Comparison of ENCODE assay signal across 27 mouse cellular contexts in the genomic region with DNA sequence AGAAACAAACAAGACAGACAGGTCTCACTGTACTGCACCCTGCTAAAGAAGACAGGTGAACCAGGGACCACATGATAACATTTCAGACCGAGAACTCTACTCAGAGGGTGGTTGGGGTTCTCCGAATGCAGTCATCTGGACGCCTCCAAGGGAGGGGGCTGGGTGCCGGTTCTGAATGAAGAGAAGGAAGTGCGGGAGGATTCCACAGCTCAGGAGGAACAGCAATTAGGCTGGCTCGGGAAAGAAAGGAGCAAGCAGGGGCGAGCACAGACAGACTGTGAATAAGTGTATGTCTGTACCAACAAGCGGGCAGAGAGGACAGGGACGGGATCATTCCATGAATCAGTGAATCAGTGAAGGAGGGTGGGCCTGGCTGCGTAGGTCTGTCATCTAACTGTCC.
DNase-seq lines count a peak whose midpoint lies in the region; ATAC-seq and TF ChIP-seq lines count a peak whose summit lies in the region.
"Had no signal": no experiment of that assay in that cellular context is flagged by ENCODE, and none has a peak within 500 bp of the region (broad histone marks: within the 10 kb centered on the region; RNA-seq: fewer than 3 reads in every experiment).

No protein-coding gene starts in this region.

- H3K4me2 ChIP-seq in forebrain, embryonic 11.5 days (ENCODE audit: low read depth, low read length, severe bottlenecking): no peak overlapping the region
- H3K4me2 ChIP-seq in forebrain, embryonic 16.5 days (ENCODE audit: low read length): no peak overlapping the region
- H3K4me2 ChIP-seq: embryonic facial prominence, embryonic 13.5 days; embryonic facial prominence, embryonic 15.5 days; forebrain, embryonic 13.5 days; forebrain, embryonic 15.5 days had no signal

- ATAC-seq in forebrain, embryonic 11.5 days (replicated peaks; ENCODE audit: low FRiP score): no peak
- ATAC-seq in forebrain, embryonic 16.5 days: no peak
- ATAC-seq: activated CD4-positive, CD25-positive, alpha-beta regulatory T cell, adult 4 months; CD4-positive, CD25-positive, alpha-beta regulatory T cell, adult 4 months; forebrain, embryonic 13.5 days; forebrain, embryonic 15.5 days; Patski had no signal

- no peak for TF ChIP-seq CTCF in layer of hippocampus, adult 2 months (conservative IDR thresholded peaks at IDR 0.05)

- no peaks in the 10 kb centered on the region for H3K4me1 ChIP-seq in forebrain, embryonic 11.5 days (replicated peaks; ENCODE audit: control insufficient read depth, insufficient read depth, low read length)
- no peaks in the 10 kb centered on the region for H3K4me1 ChIP-seq in forebrain, embryonic 16.5 days (replicated peaks; ENCODE audit: control insufficient read depth, insufficient read depth, low read length)
- H3K4me1 ChIP-seq: embryonic facial prominence, embryonic 13.5 days; embryonic facial prominence, embryonic 15.5 days; forebrain, embryonic 13.5 days; forebrain, embryonic 15.5 days had no signal

- no peak overlapping the region for H3K4me3 ChIP-seq in forebrain, embryonic 11.5 days (ENCODE audit: low read depth, low read length)
- H3K4me3 ChIP-seq in forebrain, embryonic 16.5 days (replicated peaks; ENCODE audit: low read length): no peak overlapping the region
- no peak overlapping the region for H3K4me3 ChIP-seq in layer of hippocampus, adult 2 months
- H3K4me3 ChIP-seq: embryonic facial prominence, embryonic 13.5 days; embryonic facial prominence, embryonic 15.5 days; erythroblast, embryonic 14.5 days; forebrain, embryonic 10.5 days; forebrain, embryonic 13.5 days; forebrain, embryonic 15.5 days had no signal

- H3K27me3 ChIP-seq in forebrain, embryonic 11.5 days (ENCODE audit: control insufficient read depth, insufficient read depth, low read length): no peaks in the 10 kb centered on the region
- H3K27me3 ChIP-seq in forebrain, embryonic 16.5 days (replicated peaks; ENCODE audit: control insufficient read depth, insufficient read depth, low read length): no peaks in the 10 kb centered on the region
- H3K27me3 ChIP-seq: embryonic facial prominence, embryonic 13.5 days; embryonic facial prominence, embryonic 15.5 days; forebrain, embryonic 13.5 days; forebrain, embryonic 15.5 days; Patski had no signal

- no peaks in the 10 kb centered on the region for H3K9me3 ChIP-seq in forebrain, embryonic 11.5 days (ENCODE audit: control insufficient read depth, low read length)
- no peaks in the 10 kb centered on the region for H3K9me3 ChIP-seq in forebrain, embryonic 16.5 days (ENCODE audit: control insufficient read depth, low read length)
- H3K9me3 ChIP-seq: embryonic facial prominence, embryonic 13.5 days; embryonic facial prominence, embryonic 15.5 days; forebrain, embryonic 10.5 days; forebrain, embryonic 13.5 days; forebrain, embryonic 15.5 days had no signal

- no peak overlapping the region for H3K9ac ChIP-seq in forebrain, embryonic 11.5 days (ENCODE audit: low read length)
- H3K9ac ChIP-seq in forebrain, embryonic 16.5 days (replicated peaks; ENCODE audit: low read depth, low read length): no peak overlapping the region
- H3K9ac ChIP-seq: embryonic facial prominence, embryonic 13.5 days; embryonic facial prominence, embryonic 15.5 days; forebrain, embryonic 13.5 days; forebrain, embryonic 15.5 days had no signal

- H3K27ac ChIP-seq in forebrain, embryonic 11.5 days (ENCODE audit: low read depth, low read length): no peak overlapping the region
- H3K27ac ChIP-seq in forebrain, embryonic 16.5 days (ENCODE audit: low read length): no peak overlapping the region
- H3K27ac ChIP-seq in layer of hippocampus, adult 2 months: peak overlapping the region; percentile 32; the same call in 1 of the 2 replicates
- H3K27ac ChIP-seq: embryonic facial prominence, embryonic 13.5 days; embryonic facial prominence, embryonic 15.5 days; forebrain, embryonic 10.5 days; forebrain, embryonic 13.5 days; forebrain, embryonic 15.5 days had no signal

- WGBS in forebrain, embryonic 11.5 days: 56% methylated on average over 10 of the region's 10 CpGs
- 51% methylated on average over 10 of the region's 10 CpGs for WGBS in forebrain, embryonic 16.5 days

- no peaks in the 10 kb centered on the region for H3K36me3 ChIP-seq in forebrain, embryonic 11.5 days (ENCODE audit: control insufficient read depth, insufficient read depth, low read length)
- H3K36me3 ChIP-seq in forebrain, embryonic 16.5 days (ENCODE audit: control insufficient read depth, insufficient read depth): no peaks in the 10 kb centered on the region
- H3K36me3 ChIP-seq: embryonic facial prominence, embryonic 13.5 days; embryonic facial prominence, embryonic 15.5 days; forebrain, embryonic 10.5 days; forebrain, embryonic 15.5 days; G1E had no signal

- DNase-seq in forebrain, embryonic 11.5 days (ENCODE audit: low spot score): peak; percentile 31
- no peak for DNase-seq in layer of hippocampus, adult 2 months (ENCODE audit: low spot score in 2 of 2)
- DNase-seq in layer of hippocampus, adult 8-10 months (ENCODE audit: low spot score in 2 of 2): no peak
- peak; percentile 21 for DNase-seq in right cerebral cortex, adult 18-20 months
- no peak for DNase-seq in right cerebral cortex, postnatal 10 days (ENCODE audit: low spot score in 2 of 2)
- DNase-seq: adrenal gland, adult 8-10 months; adrenal gland, postnatal 14 days; adrenal gland, postnatal 36 days; B cell, adult 2 months; cerebellum, adult 11 months; cerebellum, adult 18-20 months; cerebellum, adult 8-10 months; cerebellum, adult 9-11 months; cerebellum, postnatal 14 days; cerebellum, postnatal 36 days; embryo, embryonic 11 days had no signal

Comparison
In these comparisons a context has a peak if more than half of its experiments do, and no peak if none do; other contexts are left out.
1. DNase-seq: peak in forebrain, embryonic 11.5 days (single experiment) and right cerebral cortex, adult 18-20 months (single experiment); none in layer of hippocampus, adult 2 months (0 of 2), layer of hippocampus, adult 8-10 months (0 of 2) and right cerebral cortex, postnatal 10 days (0 of 2).